ENCODE assay signal across 22 mouse cellular contexts in the genomic region with DNA sequence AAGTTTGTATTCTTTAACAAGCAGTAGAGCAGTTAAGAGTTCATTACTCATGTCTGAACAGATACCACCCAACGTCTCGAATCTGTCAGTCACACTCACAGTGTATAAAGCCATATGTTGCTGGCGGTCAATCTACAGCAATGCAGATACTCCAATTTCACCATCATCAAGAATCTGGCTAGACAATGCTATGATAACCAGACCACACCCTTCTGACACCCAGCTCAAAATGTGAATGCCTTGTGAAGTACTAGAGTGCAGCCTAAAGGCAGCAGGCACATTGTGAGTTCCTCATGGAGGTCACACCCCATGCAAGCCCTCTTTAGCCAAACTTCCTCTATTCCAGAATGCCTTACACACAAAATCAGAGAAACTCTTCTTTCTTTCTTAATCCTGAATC. TPM values are rescaled to one million over a fixed set of nuclear protein-coding genes. Genes with fewer than 3 reads are reported as not detected.
DNase-seq lines count a peak whose midpoint lies in the region; ATAC-seq and TF ChIP-seq lines count a peak whose summit lies in the region.
"Had no signal": no experiment of that assay in that cellular context is flagged by ENCODE, and none has a peak within 500 bp of the region (broad histone marks: within the 10 kb centered on the region; RNA-seq: fewer than 3 reads in every experiment).

No protein-coding gene starts in this region.

- peak; percentile 84 for ATAC-seq in liver, embryonic 13.5 days (ENCODE audit: low read depth)
- ATAC-seq in liver, postnatal 0 days, result peak; percentile 81
- no peak for ATAC-seq in midbrain, embryonic 14.5 days (ENCODE audit: low FRiP score, low TSS enrichment)
- ATAC-seq: forebrain, embryonic 15.5 days; hindbrain, postnatal 0 days had no signal

- no peak overlapping the region for H3K4me2 ChIP-seq in liver, embryonic 13.5 days
- H3K4me2 ChIP-seq in liver, postnatal 0 days (ENCODE audit: low read depth, low read length), result no peak overlapping the region
- no peak overlapping the region for H3K4me2 ChIP-seq in midbrain, embryonic 14.5 days (ENCODE audit: low read length)
- H3K4me2 ChIP-seq: embryonic facial prominence, embryonic 15.5 days; forebrain, embryonic 15.5 days; hindbrain, embryonic 13.5 days had no signal

- peak overlapping the region; percentile 40 for H3K27ac ChIP-seq in MEL (ENCODE audit: control insufficient read depth, low read depth, low read length)
- no peak overlapping the region for H3K27ac ChIP-seq in liver, embryonic 13.5 days
- no peak overlapping the region for H3K27ac ChIP-seq in liver, postnatal 0 days (ENCODE audit: low read depth)
- H3K27ac ChIP-seq in midbrain, embryonic 14.5 days (replicated peaks; ENCODE audit: low read depth, low read length), result no peak overlapping the region
- no peak overlapping the region for H3K27ac ChIP-seq in hindbrain, embryonic 10.5 days
- H3K27ac ChIP-seq: embryonic facial prominence, embryonic 15.5 days; forebrain, embryonic 15.5 days; heart, embryonic 10.5 days; hindbrain, embryonic 13.5 days; hindbrain, postnatal 0 days had no signal

- DNase-seq in MEL (ENCODE audit: low read depth, low spot score) (peak; percentile 85), MN1 (ENCODE audit: low spot score) (no peak)
- peak; percentile 50 for DNase-seq in c-Kit-positive CD71-positive TER-119-negative erythroid progenitor cells, embryonic 14.5 days (ENCODE audit: low read depth)
- DNase-seq in liver, embryonic 13.5 days, result peak; percentile 20
- DNase-seq in liver, postnatal 0 days, result no peak
- DNase-seq in midbrain, embryonic 14.5 days, result no peak
- no peak for DNase-seq in gastrocnemius, postnatal 4 days (ENCODE audit: low spot score in 2 of 2)
- DNase-seq in hindbrain, embryonic 10.5 days (ENCODE audit: low spot score), result no peak
- DNase-seq: adrenal gland, postnatal 10 days; cerebellum, adult 18-20 months; cerebellum, adult 9-11 months; gastrocnemius, postnatal 10 days; heart, adult 11 months; heart, postnatal 10 days; heart, postnatal 4 days had no signal

- TF ChIP-seq EP300 in MEL (IDR thresholded peaks at IDR 0.05; ENCODE audit: low read depth in 1 of 2, low read length in 2 of 2), result peak in 1 of 2 experiments; percentile 66; a peak in 3 of 4 replicates
- peak; percentile 67 for TF ChIP-seq EP300 in liver, postnatal 0 days (IDR thresholded peaks at IDR 0.05; ENCODE audit: low read depth)

- H3K4me1 ChIP-seq in MEL (ENCODE audit: control insufficient read depth in 1 of 2, insufficient read depth in 2 of 2, low read length in 2 of 2), result peaks cover 6 to 18% of the 10 kb centered on the region in 2 experiments
- H3K4me1 ChIP-seq in liver, embryonic 13.5 days (replicated peaks), result peaks cover 26% of the 10 kb centered on the region
- 0 out of 2 replicates have a peak, but pooled peaks cover 3% of the 10 kb centered on the region for H3K4me1 ChIP-seq in liver, postnatal 0 days (ENCODE audit: insufficient read depth)
- H3K4me1 ChIP-seq in midbrain, embryonic 14.5 days (ENCODE audit: control insufficient read depth, insufficient read depth, low read length), result no peaks in the 10 kb centered on the region
- no peaks in the 10 kb centered on the region for H3K4me1 ChIP-seq in hindbrain, embryonic 10.5 days (replicated peaks)
- H3K4me1 ChIP-seq: embryonic facial prominence, embryonic 15.5 days; forebrain, embryonic 15.5 days; heart, embryonic 10.5 days; hindbrain, embryonic 13.5 days had no signal

- TF ChIP-seq CTCF in MEL (IDR thresholded peaks at IDR 0.05 in 2 of 3, conservative IDR thresholded peaks at IDR 0.05 in 1 of 3; ENCODE audit: control insufficient read depth in 1 of 3, insufficient read depth in 1 of 3, low read depth in 2 of 3, low read length in 3 of 3, poor library complexity in 1 of 3, severe bottlenecking in 1 of 3), result no peak
- TF ChIP-seq CTCF in liver, postnatal 0 days (IDR thresholded peaks at IDR 0.05; ENCODE audit: low read depth), result no peak

- no peaks in the 10 kb centered on the region for H3K9me3 ChIP-seq in MEL (replicated peaks; ENCODE audit: insufficient read depth, low read length)
- no peaks in the 10 kb centered on the region for H3K9me3 ChIP-seq in liver, embryonic 13.5 days (replicated peaks)
- H3K9me3 ChIP-seq in liver, postnatal 0 days (ENCODE audit: low read length), result no peaks in the 10 kb centered on the region
- no peaks in the 10 kb centered on the region for H3K9me3 ChIP-seq in midbrain, embryonic 14.5 days (ENCODE audit: control insufficient read depth, low read length)
- no peaks in the 10 kb centered on the region for H3K9me3 ChIP-seq in hindbrain, embryonic 10.5 days
- H3K9me3 ChIP-seq: embryonic facial prominence, embryonic 15.5 days; forebrain, embryonic 15.5 days; heart, embryonic 10.5 days; hindbrain, embryonic 13.5 days had no signal

- no peak overlapping the region for H3K9ac ChIP-seq in MEL (ENCODE audit: control insufficient read depth, low read depth, low read length, poor library complexity, severe bottlenecking)
- no peak overlapping the region for H3K9ac ChIP-seq in liver, embryonic 13.5 days
- no peak overlapping the region for H3K9ac ChIP-seq in liver, postnatal 0 days (replicated peaks)
- no peak overlapping the region for H3K9ac ChIP-seq in midbrain, embryonic 14.5 days (replicated peaks; ENCODE audit: low read length)
- H3K9ac ChIP-seq: embryonic facial prominence, embryonic 15.5 days; forebrain, embryonic 15.5 days; hindbrain, embryonic 13.5 days had no signal

- H3K4me3 ChIP-seq in MEL (ENCODE audit: control insufficient read depth in 1 of 2, insufficient read depth in 1 of 2, low read depth in 2 of 2, low read length in 2 of 2), result no peak overlapping the region
- H3K4me3 ChIP-seq in liver, embryonic 13.5 days (replicated peaks), result no peak overlapping the region
- H3K4me3 ChIP-seq in liver, postnatal 0 days (ENCODE audit: low read depth, low read length), result no peak overlapping the region
- H3K4me3 ChIP-seq in midbrain, embryonic 14.5 days (replicated peaks; ENCODE audit: low read depth, low read length), result no peak overlapping the region
- H3K4me3 ChIP-seq in hindbrain, embryonic 10.5 days, result no peak overlapping the region
- H3K4me3 ChIP-seq: embryonic facial prominence, embryonic 15.5 days; erythroblast, embryonic 14.5 days; forebrain, embryonic 15.5 days; heart, embryonic 10.5 days; hindbrain, embryonic 13.5 days had no signal

- no peak for TF ChIP-seq RAD21 in MEL (IDR thresholded peaks at IDR 0.05; ENCODE audit: low read depth, low read length)

- peaks cover 0 to 27% of the 10 kb centered on the region in 2 experiments; a peak in 2 of 4 replicates for H3K36me3 ChIP-seq in MEL (ENCODE audit: control insufficient read depth in 1 of 2, insufficient read depth in 2 of 2, low read length in 2 of 2)
- peaks cover 27% of the 10 kb centered on the region for H3K36me3 ChIP-seq in liver, embryonic 13.5 days
- no peaks in the 10 kb centered on the region for H3K36me3 ChIP-seq in liver, postnatal 0 days (replicated peaks; ENCODE audit: insufficient read depth, low read length)
- no peaks in the 10 kb centered on the region; the same call in 1 of the 2 replicates for H3K36me3 ChIP-seq in midbrain, embryonic 14.5 days (ENCODE audit: control insufficient read depth, insufficient read depth, low read length)
- no peaks in the 10 kb centered on the region for H3K36me3 ChIP-seq in hindbrain, embryonic 10.5 days
- H3K36me3 ChIP-seq: embryonic facial prominence, embryonic 15.5 days; forebrain, embryonic 15.5 days; heart, embryonic 10.5 days had no signal

- H3K79me2 ChIP-seq in MEL (ENCODE audit: control insufficient read depth, insufficient read depth, low read length, poor library complexity), result no peaks in the 10 kb centered on the region

- 26% methylated on average over 3 of the region's 3 CpGs for WGBS in liver, embryonic 13.5 days (ENCODE audit: insufficient replicate concordance)
- whole genome bisulfite sequencing in liver, postnatal 0 days (ENCODE audit: insufficient replicate concordance), result 60% methylated on average over 3 of the region's 3 CpGs
- WGBS in midbrain, embryonic 14.5 days, result 91% methylated on average over 3 of the region's 3 CpGs
- 93% methylated on average over 3 of the region's 3 CpGs for whole genome bisulfite sequencing in hindbrain, embryonic 10.5 days

- no peak for TF ChIP-seq POLR2A in MEL (IDR thresholded peaks at IDR 0.05; ENCODE audit: control insufficient read depth in 1 of 2, insufficient read depth in 1 of 2, low read depth in 1 of 2, low read length in 2 of 2, poor library complexity in 1 of 2)

- H3K27me3 ChIP-seq in MEL (ENCODE audit: control insufficient read depth in 1 of 2, insufficient read depth in 2 of 2, low read length in 2 of 2), result no peaks in the 10 kb centered on the region
- H3K27me3 ChIP-seq in liver, embryonic 13.5 days, result no peaks in the 10 kb centered on the region
- no peaks in the 10 kb centered on the region for H3K27me3 ChIP-seq in liver, postnatal 0 days (ENCODE audit: insufficient read depth, low read length)
- no peaks in the 10 kb centered on the region for H3K27me3 ChIP-seq in midbrain, embryonic 14.5 days (ENCODE audit: control insufficient read depth, insufficient read depth, low read length)
- no peaks in the 10 kb centered on the region for H3K27me3 ChIP-seq in hindbrain, embryonic 10.5 days (ENCODE audit: insufficient read depth, poor library complexity, severe bottlenecking)
- H3K27me3 ChIP-seq: embryonic facial prominence, embryonic 15.5 days; forebrain, embryonic 15.5 days; hindbrain, embryonic 13.5 days had no signal

TF ChIP-seq in MEL, 35 proteins besides CTCF, POLR2A, EP300 and RAD21 (continues in another document):
- TF ChIP-seq POLR2AphosphoS5 (IDR thresholded peaks at IDR 0.05; ENCODE audit: borderline replicate concordance, low read depth, low read length) (no peak), CHD2 (IDR thresholded peaks at IDR 0.05; ENCODE audit: low read length) (no peak), SIN3A (IDR thresholded peaks at IDR 0.05; ENCODE audit: low read length) (no peak; the same call in 1 of the 2 replicates), TAL1 (IDR thresholded peaks at IDR 0.05; ENCODE audit: low read length) (peak; percentile 77), GATA1 (IDR thresholded peaks at IDR 0.05; ENCODE audit: low read depth, low read length) (peak; percentile 73), GABPA (IDR thresholded peaks at IDR 0.05; ENCODE audit: low read depth, low read length) (no peak), MYB (IDR thresholded peaks at IDR 0.05; ENCODE audit: low read depth, low read length) (no peak), USF1 (IDR thresholded peaks at IDR 0.05; ENCODE audit: low read depth, low read length) (no peak), TBP (IDR thresholded peaks at IDR 0.05; ENCODE audit: low read depth, low read length) (peak; percentile 79)

RNA-seq across cellular contexts. Expression of gene Syt14, which starts 53.9 kb away (rescaled TPM):
- total RNA-seq in MEL (2012; rRNA removed), result 1.3 and 1.8 TPM in 2 replicates
- polyA plus RNA-seq in MEL (2012; ENCODE audit: insufficient read depth in 1 of 2, insufficient read length in 2 of 2, low read depth in 1 of 2, low replicate concordance in 2 of 2, missing spikeins in 1 of 2), result 1 to 10 TPM in 1 of 2 experiments, not detected in 1; 2.4 TPM
- 5.0 and 5.3 TPM in 2 replicates for polyA plus RNA-seq in liver, embryonic 13.5 days (2015; fragmentation: Nextera tagmentation; extraction: Ambion mirVana)
- polyA plus RNA-seq in liver, postnatal 0 days (2015; fragmentation: Nextera tagmentation; extraction: Ambion mirVana), result 1.6 and 1.8 TPM in 2 replicates
- 10.9 and 12.4 TPM in 2 replicates for polyA plus RNA-seq in midbrain, embryonic 14.5 days (2014; fragmentation: Nextera tagmentation; extraction: Ambion mirVana)
- 1 to 10 TPM; 1.4 to 1.5 TPM for total RNA-seq in gastrocnemius, postnatal 4 days (2021)
- polyA plus RNA-seq in hindbrain, embryonic 10.5 days (2016; fragmentation: Nextera tagmentation; extraction: Ambion mirVana), result 4.1 and 4.6 TPM in 2 replicates
- polyA plus RNA-seq: C2C12 had no signal

Comparison
In these comparisons a context has a peak if more than half of its experiments do, and no peak if none do; other contexts are left out.
1. DNase-seq: peak in MEL (single experiment), c-Kit-positive CD71-positive TER-119-negative erythroid progenitor cells, embryonic 14.5 days (single experiment) and liver, embryonic 13.5 days (single experiment); none in liver, postnatal 0 days (single experiment), midbrain, embryonic 14.5 days (single experiment), MN1 (single experiment), gastrocnemius, postnatal 4 days (0 of 2) and hindbrain, embryonic 10.5 days (single experiment).